Mouse (Mus musculus) lung, postnatal 0 days (tissue): ENCODE data around the gene Ctu1. TPM values are rescaled to one million over a fixed set of nuclear protein-coding genes. Genes with fewer than 3 reads are reported as not detected.

Experiments
- ATAC-seq: fragments of 200-750 bp; cut with Nextera tagmentation; 2 replicates; pipeline ENCODE4 v1.8.0; 2017; ENCODE audit warnings: moderate library complexity
- DNase-seq: peaks from one replicate; pipeline ENCODE4 v3.0.0-alpha.2; 2016; ENCODE audit warnings: low spot score
- H3K27ac ChIP-seq: fragments of 300-500 bp; sonication (generic); 2 replicates; pipeline ENCODE4 v1.5.1; 2014; ENCODE audit warnings: antibody characterized with exemption, mild to moderate bottlenecking, low read length, mixed read lengths
- H3K27me3 ChIP-seq: fragments of 300-500 bp; sonication (generic); replicated peaks from 2 replicates; pipeline ENCODE4 v1.6.1; 2014; ENCODE audit warnings: low read length, mixed read lengths; ENCODE audit not compliant: insufficient read depth
- H3K36me3 ChIP-seq: fragments of 300-500 bp; sonication (generic); 2 replicates; pipeline ENCODE4 v1.6.1; 2014; ENCODE audit warnings: low read length, mixed read lengths; ENCODE audit not compliant: insufficient read depth
- H3K4me1 ChIP-seq: fragments of 300-500 bp; sonication (generic); 2 replicates; pipeline ENCODE4 v1.6.1; 2014; ENCODE audit warnings: antibody characterized with exemption, low read depth, low read length, mixed read lengths; ENCODE audit not compliant: insufficient read depth
- H3K4me2 ChIP-seq: fragments of 300-500 bp; sonication (generic); replicated peaks from 2 replicates; pipeline ENCODE4 v1.6.1; 2014; ENCODE audit warnings: low read depth, mild to moderate bottlenecking, low read length, moderate library complexity, mixed read lengths
- H3K4me3 ChIP-seq: fragments of 300-500 bp; sonication (generic); 2 replicates; pipeline ENCODE4 v1.5.1; 2014; ENCODE audit warnings: low read depth, low read length
- H3K9ac ChIP-seq: fragments of 300-500 bp; sonication (generic); replicated peaks from 2 replicates; pipeline ENCODE4 v1.6.1; 2014; ENCODE audit warnings: low read depth, mild to moderate bottlenecking
- H3K9me3 ChIP-seq: fragments of 300-500 bp; sonication (generic); 2 replicates; pipeline ENCODE4 v1.6.1; 2016; ENCODE audit warnings: low read length, mixed read lengths
- CTCF ChIP-seq: IDR thresholded peaks from 2 replicates; pipeline ENCODE4 v1.5.1; 2016; ENCODE audit warnings: antibody characterized with exemption, mild to moderate bottlenecking
- EP300 ChIP-seq: IDR thresholded peaks from 2 replicates; pipeline ENCODE4 v1.6.1; 2016; ENCODE audit warnings: antibody characterized with exemption, mild to moderate bottlenecking, control low read depth
- WGBS: fragments of 180-500 bp; shearing (Covaris S2); extraction: QIAGEN DNeasy Blood & Tissue Kit; methylation state at CpG from one replicate; pipeline ENCODE4 v1.1.7; 2014; 5-methylcytosine and 5-hydroxymethylcytosine counted together
- polyA plus RNA-seq: library from polyadenylated mRNA; unstranded; fragments of >200 nt; fragmentation: Nextera tagmentation; extraction: Ambion mirVana; gene quantifications from 2 replicates; pipeline ENCODE4 v1.2.1, GENCODE M21; 2015

Ctu1 gene
- 8.5 and 9.0 TPM in 2 replicates for polyA plus RNA-seq

GRCm38 (mm10) chr7:43671809-43672580 is at the start of gene Ctu1:
TSS of gene Ctu1 (plus strand) at chr7:43672016.
- no peaks in the 10 kb centered on the region for H3K27me3 ChIP-seq
- H3K27ac ChIP-seq, result peak within 1 kb of the TSS; percentile 71
- peak; percentile 99 for ATAC-seq
- under 1% methylated on average over 26 of the region's 26 CpGs for WGBS
- H3K9me3 ChIP-seq, result no peaks in the 10 kb centered on the region
- H3K9ac ChIP-seq, result peak within 1 kb of the TSS; percentile 64
- H3K36me3 ChIP-seq, result peaks cover 19% of the 10 kb centered on the region; the same call in 1 of the 2 replicates
- H3K4me2 ChIP-seq, result peak within 1 kb of the TSS; percentile 72
- TF ChIP-seq CTCF, result no peak
- peak; percentile 52; the same call in 1 of the 2 replicates for TF ChIP-seq EP300
- DNase-seq, result peak; percentile 99
- H3K4me1 ChIP-seq, result peaks cover 7% of the 10 kb centered on the region; the same call in 1 of the 2 replicates
- H3K4me3 ChIP-seq, result peak within 1 kb of the TSS; percentile 65

- H3K27me3 ChIP-seq, result no peaks in the 10 kb centered on the region
- TF ChIP-seq EP300 (no peak), CTCF (no peak)
- no peak overlapping the region for H3K4me2 ChIP-seq
- H3K36me3 ChIP-seq, result no peaks in the 10 kb centered on the region
- no peak overlapping the region for H3K9ac ChIP-seq
- H3K9me3 ChIP-seq, result no peaks in the 10 kb centered on the region
- no peak overlapping the region for H3K27ac ChIP-seq
- 57% methylated on average over 7 of the region's 7 CpGs for WGBS
- ATAC-seq (no peak), DNase-seq (no peak)
- H3K4me1 ChIP-seq, result no peaks in the 10 kb centered on the region
- H3K4me3 ChIP-seq, result no peak overlapping the region
Observed at GRCm38 (mm10) chr7:43622927-43623326, 48.9 kb upstream of the Ctu1 start.

- Histone ChIP-seq H3K36me3 (no peaks in the 10 kb centered on the region), H3K9me3 (no peaks in the 10 kb centered on the region), H3K4me2 (no peak overlapping the region), H3K4me1 (no peaks in the 10 kb centered on the region), H3K27me3 (no peaks in the 10 kb centered on the region), H3K4me3 (no peak overlapping the region), H3K27ac (no peak overlapping the region), H3K9ac (no peak overlapping the region)
- no peak for DNase-seq
- 15% methylated on average over 10 of the region's 10 CpGs for WGBS
- TF ChIP-seq EP300 (no peak), CTCF (no peak)
- no peak for ATAC-seq
Observed at GRCm38 (mm10) chr7:43623819-43624218, 48.0 kb upstream of the Ctu1 start.

- ATAC-seq, result no peak
- no peaks in the 10 kb centered on the region for H3K9me3 ChIP-seq
Observed at GRCm38 (mm10) chr7:43625065-43625464, 46.8 kb upstream of the Ctu1 start.

GRCm38 (mm10) chr7:43625794-43626422 is 45.9 kb upstream of the Ctu1 start:
- H3K4me2 ChIP-seq, result no peak overlapping the region
- H3K9ac ChIP-seq, result no peak overlapping the region
- H3K4me3 ChIP-seq, result no peak overlapping the region
- TF ChIP-seq EP300 (no peak), CTCF (no peak)
- 75% methylated on average over 8 of the region's 8 CpGs for WGBS
- no peak for DNase-seq
- no peaks in the 10 kb centered on the region for H3K36me3 ChIP-seq
- H3K4me1 ChIP-seq, result no peaks in the 10 kb centered on the region
- H3K27me3 ChIP-seq, result no peaks in the 10 kb centered on the region
- no peaks in the 10 kb centered on the region for H3K9me3 ChIP-seq
- no peak for ATAC-seq
- no peak overlapping the region for H3K27ac ChIP-seq

More at GRCm38 (mm10) chr7:43625065-43625464, 46.8 kb upstream of the Ctu1 start:
- DNase-seq, result no peak
- 64% methylated on average over 3 of the region's 3 CpGs for WGBS
- Histone ChIP-seq H3K4me1 (no peaks in the 10 kb centered on the region), H3K4me3 (no peak overlapping the region), H3K27me3 (no peaks in the 10 kb centered on the region), H3K27ac (no peak overlapping the region), H3K9ac (no peak overlapping the region), H3K36me3 (no peaks in the 10 kb centered on the region), H3K4me2 (no peak overlapping the region)
- TF ChIP-seq CTCF, result no peak
- no peak for TF ChIP-seq EP300

- H3K4me2 ChIP-seq, result no peak overlapping the region
Observed at GRCm38 (mm10) chr7:43633940-43634339, 37.9 kb upstream of the Ctu1 start.

More at GRCm38 (mm10) chr7:43633940-43634339, 37.9 kb upstream of the Ctu1 start:
- H3K36me3 ChIP-seq, result no peaks in the 10 kb centered on the region
- H3K9me3 ChIP-seq, result no peaks in the 10 kb centered on the region
- ATAC-seq, result no peak
- H3K27ac ChIP-seq, result no peak overlapping the region
- TF ChIP-seq CTCF (no peak), EP300 (no peak)
- H3K4me3 ChIP-seq, result no peak overlapping the region
- 77% methylated on average over 4 of the region's 4 CpGs for WGBS
- H3K27me3 ChIP-seq, result no peaks in the 10 kb centered on the region
- H3K9ac ChIP-seq, result no peak overlapping the region
- no peaks in the 10 kb centered on the region for H3K4me1 ChIP-seq
- no peak for DNase-seq
